Mouse (Mus musculus): ENCODE data around the gene Ifitm7.
"Not testable (repeated sequence)": the region's sequence is repeated elsewhere in the genome, so short reads cannot be mapped to it uniquely, and the experiment has no call there.

Gene Ifitm7

GRCm38 (mm10) chr16:13986574-13987478, at the start of gene Ifitm7, which contains the start of gene 2900011O08Rik:
TSS of gene Ifitm7 (minus strand) at chr16:13986888.
TSS of gene 2900011O08Rik (plus strand) at chr16:13986604.
- DNase-seq (ENCODE audit: low spot score): no peak

DNA sequence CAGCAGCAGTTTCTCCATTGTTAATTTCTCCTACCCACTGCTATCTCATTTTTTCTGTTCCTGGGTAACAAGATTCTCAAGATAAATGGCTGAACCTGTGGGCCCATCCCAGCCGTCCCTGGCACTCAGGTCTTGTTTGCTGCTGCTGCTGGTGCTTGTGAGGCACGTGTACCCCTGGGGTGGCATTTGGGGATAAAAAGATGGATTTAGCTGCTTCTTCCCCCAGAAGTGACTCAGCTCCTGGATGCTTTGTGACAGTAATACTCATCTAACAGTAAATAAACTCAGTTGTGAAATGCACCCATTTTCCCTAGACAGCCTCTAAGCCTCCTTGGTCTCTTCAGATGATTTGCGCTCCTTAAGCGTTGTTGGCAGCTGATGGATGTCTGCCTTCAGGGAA, 46.4 kb upstream of the Ifitm7 start:
- no peak for DNase-seq (ENCODE audit: low spot score)

DNA sequence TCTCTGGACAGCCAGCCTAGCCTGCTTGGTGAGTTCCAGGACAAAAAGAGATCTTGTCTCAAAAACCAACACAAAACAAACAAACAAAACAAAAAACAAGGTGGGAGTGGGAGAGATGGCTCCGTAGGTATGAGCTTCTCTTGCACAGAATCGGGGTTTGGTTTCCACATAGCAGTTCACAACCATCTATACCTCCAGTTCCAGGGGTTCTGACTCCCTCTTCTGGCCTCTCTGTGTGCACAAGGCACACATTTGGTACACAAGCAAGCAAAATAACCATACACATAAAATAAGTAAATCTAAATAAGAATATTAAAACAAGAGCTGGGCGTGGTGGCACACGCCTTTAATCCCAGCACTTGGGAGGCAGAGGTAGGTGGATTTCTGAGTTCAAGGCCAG, 44.0 kb upstream of the Ifitm7 start:
- DNase-seq (ENCODE audit: low spot score): no peak

DNA sequence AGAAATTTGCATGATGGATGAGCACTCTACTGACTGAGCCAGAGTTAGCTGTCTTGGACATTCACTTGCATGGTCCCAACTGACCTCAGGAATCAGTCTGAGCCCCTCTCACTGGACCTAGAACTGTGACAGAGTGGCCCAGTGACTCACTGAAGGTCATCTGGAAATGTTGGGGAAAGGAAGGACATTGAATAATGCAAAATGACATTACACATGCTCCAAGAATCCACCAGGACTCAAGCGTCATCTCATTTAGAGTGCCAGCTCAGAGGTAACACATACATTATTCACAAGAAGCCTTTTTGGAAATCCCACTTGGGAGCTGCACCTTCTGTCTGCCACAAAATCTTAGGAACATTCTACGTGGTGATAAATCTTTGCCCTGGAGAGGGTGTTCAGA, 43.2 kb upstream of the Ifitm7 start:
- DNase-seq (ENCODE audit: low spot score): no peak

DNA sequence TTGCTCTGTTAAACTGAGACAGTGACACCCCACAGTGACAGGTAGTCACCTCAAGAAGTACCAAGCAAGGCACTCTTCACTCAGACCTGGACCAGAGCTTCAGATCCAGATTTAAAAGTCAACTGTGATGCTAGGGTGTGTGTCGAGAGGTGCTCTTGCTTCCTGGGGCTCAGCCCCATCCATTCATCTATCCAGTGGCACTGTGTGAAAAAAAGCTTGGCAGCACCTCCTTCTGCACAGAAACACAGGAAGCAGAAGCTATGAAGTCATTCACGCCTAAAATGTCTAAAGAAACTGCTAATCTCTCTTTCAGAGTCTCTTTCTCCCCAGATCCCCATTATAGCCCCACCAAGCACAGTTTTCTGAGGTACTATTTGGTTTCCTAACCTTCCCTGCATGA, 42.4 kb upstream of the Ifitm7 start:
- DNase-seq (ENCODE audit: low spot score): no peak

GRCm38 (mm10) chr16:14025091-14025990, 38.7 kb upstream of the Ifitm7 start:
- no peak for DNase-seq (ENCODE audit: low spot score)

DNA sequence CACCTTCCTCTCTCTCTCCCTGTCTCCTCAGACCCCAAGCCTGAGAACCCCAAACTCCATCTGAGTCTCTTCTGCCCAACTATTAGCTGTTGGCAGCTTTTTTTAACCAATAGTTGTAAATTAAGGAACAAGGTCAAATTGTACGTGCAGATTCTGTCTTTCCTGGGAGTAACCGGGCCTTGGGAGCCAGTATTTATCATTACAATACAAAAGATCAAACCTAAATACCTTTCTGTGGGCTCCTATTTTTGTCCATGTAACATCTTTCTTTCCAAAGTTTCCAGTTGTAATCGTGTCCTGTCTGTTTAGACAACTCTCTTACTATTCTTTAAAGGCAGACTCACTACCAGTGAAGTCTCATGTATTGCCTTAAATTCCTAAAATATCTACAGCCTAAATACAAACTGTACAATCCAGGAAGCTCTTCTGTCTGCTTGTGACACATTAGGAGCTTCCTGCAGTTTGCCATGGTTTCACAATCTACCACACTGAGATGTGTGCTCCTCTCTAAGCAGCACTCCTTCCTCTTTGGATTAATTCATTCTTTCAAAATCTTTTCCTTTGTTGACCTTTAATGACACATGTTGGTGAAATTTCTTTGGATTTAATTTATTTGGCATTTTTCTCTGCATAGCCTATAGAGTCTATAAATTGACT, 34.6 kb upstream of the Ifitm7 start:
- no peak for DNase-seq (ENCODE audit: low spot score)

DNA sequence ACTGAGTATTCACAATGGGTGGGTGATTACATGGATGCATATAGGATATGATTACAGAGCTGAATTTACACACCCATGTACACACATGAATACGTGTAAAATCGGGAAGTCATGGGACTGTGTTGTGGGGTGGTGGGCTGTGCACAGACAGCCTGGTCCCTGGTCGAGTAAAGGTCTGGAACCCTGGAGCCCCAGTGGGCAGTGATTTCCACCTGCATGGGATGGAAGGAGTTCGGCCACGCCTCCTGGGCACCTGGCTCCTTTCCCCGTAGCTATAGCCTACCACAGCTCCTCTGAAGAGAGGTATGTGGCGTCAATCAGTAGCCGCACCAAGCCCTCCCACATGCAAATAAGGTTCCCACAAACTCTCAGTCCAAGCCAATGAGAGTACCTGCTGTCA, 30.6 kb upstream of the Ifitm7 start:
- no peak for DNase-seq (ENCODE audit: low spot score)

DNA sequence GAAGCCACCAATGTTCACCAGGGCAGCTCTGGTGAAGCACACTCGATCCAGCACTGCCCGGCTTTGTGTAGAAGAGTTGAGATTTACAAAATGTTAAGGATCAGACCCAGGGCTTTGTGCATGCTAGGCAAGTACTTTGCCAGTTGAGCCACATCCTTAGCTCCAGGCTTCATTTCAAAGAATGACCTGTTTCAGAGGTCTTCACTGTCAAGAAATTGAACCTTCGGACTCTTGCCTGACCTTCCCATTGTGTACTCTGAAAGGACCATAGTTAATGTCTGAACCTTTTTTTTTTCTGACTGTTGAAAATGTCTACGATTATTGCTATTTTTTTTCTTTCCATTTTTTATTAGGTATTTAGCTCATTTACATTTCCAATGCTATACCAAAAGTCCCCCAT, 23.3 kb upstream of the Ifitm7 start:
- no peak for DNase-seq (ENCODE audit: low spot score)

DNA sequence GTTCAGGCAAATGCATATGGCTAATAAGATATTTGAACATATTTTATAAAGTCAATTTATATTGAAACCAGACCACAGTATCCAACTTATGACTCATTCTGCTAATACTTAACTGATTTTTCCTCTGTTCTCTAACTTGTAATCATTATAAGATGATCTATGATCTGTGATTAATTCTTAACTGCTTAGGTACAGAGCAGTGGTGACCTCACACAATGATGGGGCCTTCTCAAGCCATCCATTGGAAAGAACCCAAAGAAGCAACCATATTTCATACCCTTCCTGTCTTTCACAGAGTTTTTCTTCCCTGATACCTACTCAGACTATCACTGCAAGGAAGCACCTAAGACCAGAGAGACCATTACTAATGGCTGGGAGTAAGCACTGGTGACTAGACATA, 22.0 kb upstream of the Ifitm7 start:
- no peak for DNase-seq (ENCODE audit: low spot score)

- no peak for DNase-seq (ENCODE audit: low spot score)
Measured at GRCm38 (mm10) chr16:14008081-14008480, 21.4 kb upstream of the Ifitm7 start.

DNA sequence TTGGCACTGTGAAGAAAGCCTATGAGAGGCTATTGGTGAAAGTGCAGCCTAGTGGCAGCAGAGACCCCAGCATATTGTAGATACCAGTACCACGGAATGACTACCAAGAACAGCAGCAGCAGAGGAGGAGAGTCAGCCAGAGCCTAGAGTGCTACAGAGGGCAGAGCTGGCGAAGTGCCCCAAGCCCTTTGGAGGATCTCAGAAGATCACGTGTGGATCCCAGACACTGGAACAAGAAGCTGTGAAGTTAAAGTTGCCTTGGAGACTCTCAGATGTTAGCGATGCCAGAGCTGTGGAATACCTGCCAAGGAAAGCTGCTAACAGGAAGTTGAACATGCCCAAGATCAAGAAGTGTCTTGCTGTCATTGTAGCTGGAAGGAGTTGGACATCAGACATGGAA, 18.6 kb upstream of the Ifitm7 start:
- no peak for DNase-seq (ENCODE audit: low spot score)

DNA sequence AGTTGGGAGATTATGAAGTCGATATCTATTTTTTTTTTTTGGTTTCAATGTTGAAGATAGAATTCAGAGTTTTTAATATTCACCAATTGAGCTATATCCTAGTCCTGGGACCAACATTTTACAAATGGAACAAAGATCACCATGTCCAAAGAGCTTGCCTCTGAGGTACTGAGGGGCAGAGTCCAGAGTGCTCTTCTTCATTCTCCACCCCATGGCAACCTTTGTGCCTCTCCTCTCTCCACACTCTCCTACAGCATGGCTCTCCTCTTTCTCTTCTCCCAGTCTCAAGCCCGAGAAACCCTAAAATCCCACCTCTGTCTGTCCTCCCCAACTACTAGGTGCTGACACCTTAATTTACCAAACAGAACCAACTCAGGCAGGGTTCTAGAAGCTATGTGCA, 18.0 kb upstream of the Ifitm7 start:
- DNase-seq (ENCODE audit: low spot score): no peak

DNA sequence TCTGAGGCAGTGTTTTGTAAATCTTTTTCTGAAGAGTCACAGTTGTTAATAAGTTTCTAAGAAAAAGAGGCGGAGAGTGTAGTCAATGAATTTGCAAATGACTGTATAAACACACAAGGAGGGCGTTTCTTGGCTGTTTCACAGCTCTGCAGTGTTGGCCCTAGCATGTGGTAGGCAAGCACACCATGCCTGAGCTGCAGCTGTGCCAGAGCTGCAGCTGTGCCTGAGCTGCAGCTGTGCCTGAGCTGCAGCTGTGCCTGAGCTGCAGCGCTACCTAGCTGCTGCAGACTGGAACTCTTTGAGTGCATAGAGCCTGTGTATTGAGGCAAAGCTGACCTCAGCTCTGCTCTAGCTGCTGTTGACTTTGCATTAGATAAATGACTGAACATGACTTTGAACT, 17.5 kb upstream of the Ifitm7 start:
- no peak for DNase-seq (ENCODE audit: low spot score)

DNA sequence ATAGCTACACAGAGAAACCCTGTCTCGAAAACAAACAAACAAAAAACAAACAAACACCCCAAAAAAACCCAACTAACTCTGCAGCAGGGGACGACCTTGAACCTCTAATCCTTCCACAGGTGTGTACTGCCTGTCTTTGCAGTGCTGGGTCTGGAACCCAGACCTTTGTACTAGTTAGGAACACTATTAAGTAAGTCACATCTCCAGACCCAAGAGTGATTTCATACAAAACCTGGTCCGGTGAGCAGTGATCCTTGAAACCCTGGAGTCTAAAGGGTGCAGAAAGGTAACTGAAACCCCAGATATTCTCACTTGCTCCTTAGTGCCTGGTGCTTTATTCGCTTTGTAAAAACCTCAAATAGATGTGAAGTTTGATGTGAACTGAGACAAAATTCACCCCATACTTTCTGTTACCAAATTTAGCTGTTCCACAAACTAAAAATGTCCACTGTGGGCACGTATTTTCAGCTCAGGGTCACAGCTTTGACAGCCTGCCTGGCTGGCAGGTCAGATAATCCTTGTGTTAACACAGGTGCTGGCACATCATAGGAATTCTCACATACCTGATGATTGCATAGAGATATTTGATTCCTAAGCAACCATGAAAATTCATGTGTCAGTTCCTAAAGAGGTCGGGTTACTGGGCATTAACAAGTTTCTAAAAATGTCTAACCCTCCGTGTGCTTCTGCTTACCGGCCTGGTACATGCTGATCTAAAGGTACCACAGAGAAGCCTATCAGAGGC, 16.9 kb upstream of the Ifitm7 start:
- DNase-seq (ENCODE audit: low spot score): no peak

DNA sequence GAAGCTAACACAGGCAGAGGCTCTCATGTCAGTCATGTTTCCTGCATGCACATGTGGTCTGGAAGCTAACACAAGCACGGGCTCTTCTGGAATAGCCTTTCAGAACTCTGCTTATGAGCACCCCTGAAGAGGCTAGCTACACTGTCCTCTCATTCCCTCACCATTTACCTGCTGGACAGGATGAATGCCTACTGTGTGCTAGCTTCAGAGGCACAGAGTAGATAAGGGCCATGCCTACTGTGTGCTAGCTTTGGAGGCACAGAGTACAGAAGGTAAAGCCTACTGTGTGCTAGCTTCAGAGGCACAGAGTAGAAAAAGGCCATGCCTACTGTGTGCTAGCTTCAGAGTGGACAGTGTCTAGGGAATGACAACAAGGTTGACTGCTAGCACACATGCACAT, 7.8 kb upstream of the Ifitm7 start:
- no peak for DNase-seq (ENCODE audit: low spot score)

GRCm38 (mm10) chr16:13994076-13994475, 7.4 kb upstream of the Ifitm7 start:
- no peak for DNase-seq (ENCODE audit: low spot score)

- no peak for DNase-seq (ENCODE audit: low spot score)
Measured at GRCm38 (mm10) chr16:13992518-13993248, 6.0 kb upstream of the Ifitm7 start.

- no peak for DNase-seq (ENCODE audit: low spot score)
Measured at GRCm38 (mm10) chr16:13986197-13986573, 503 bp downstream of the Ifitm7 start.

- DNase-seq (ENCODE audit: low spot score): no peak
Measured at GRCm38 (mm10) chr16:13983161-13983560, 3.5 kb downstream of the Ifitm7 start.

- not testable (repeated sequence) for DNase-seq (ENCODE audit: low spot score)
Measured at GRCm38 (mm10) chr16:13981726-13982125, 5.0 kb downstream of the Ifitm7 start.
